In genomic region chr1:177702481-177703146, GRCm38 (mm10) we compare ENCODE assay signal across 8 mouse cellular contexts. TPM values are rescaled to one million over a fixed set of nuclear protein-coding genes. Genes with fewer than 3 reads are reported as not detected.
DNase-seq lines count a peak whose midpoint lies in the region; ATAC-seq and TF ChIP-seq lines count a peak whose summit lies in the region.

No protein-coding gene starts in this region.

- peak overlapping the region; percentile 64 to 67 for H3K4me3 ChIP-seq in heart, embryonic 14.5 days (ENCODE audit: control insufficient read depth in 1 of 2, insufficient read depth in 1 of 2, low read depth in 1 of 2, low read length in 2 of 2)
- peak overlapping the region; percentile 41 to 53 for H3K4me3 ChIP-seq in liver, embryonic 14.5 days (ENCODE audit: insufficient read depth in 1 of 2, low read depth in 2 of 2, low read length in 2 of 2)
- peak overlapping the region; percentile 45 for H3K4me3 ChIP-seq in stomach, embryonic 15.5 days (replicated peaks)

- H3K4me1 ChIP-seq in heart, embryonic 14.5 days (ENCODE audit: control insufficient read depth in 2 of 2, insufficient read depth in 2 of 2, low read length in 2 of 2), result no peaks in the 10 kb centered on the region; a peak in 1 of 4 replicates
- no peaks in the 10 kb centered on the region for H3K4me1 ChIP-seq in liver, embryonic 14.5 days (replicated peaks; ENCODE audit: control insufficient read depth in 2 of 2, insufficient read depth in 2 of 2, low read length in 1 of 2)
- H3K4me1 ChIP-seq in stomach, embryonic 15.5 days, result no peaks in the 10 kb centered on the region

- H3K27ac ChIP-seq in heart, embryonic 14.5 days (replicated peaks in 1 of 2; ENCODE audit: control insufficient read depth in 1 of 2, insufficient read depth in 1 of 2, low read depth in 2 of 2, low read length in 2 of 2), result no peak overlapping the region
- no peak overlapping the region for H3K27ac ChIP-seq in liver, embryonic 14.5 days
- no peak overlapping the region for H3K27ac ChIP-seq in stomach, embryonic 15.5 days

- peak; percentile 72 for DNase-seq in brain, embryonic 18.5 days (ENCODE audit: low read depth, low spot score)
- DNase-seq in fibroblast of lung, adult 2 months (ENCODE audit: low read depth), result peak; percentile 67
- peak; percentile 83 for DNase-seq in kidney, postnatal 10 days
- no peak for DNase-seq in liver, embryonic 14.5 days (ENCODE audit: low read depth in 3 of 3, low spot score in 3 of 3)
- DNase-seq in neural tube, embryonic 10.5 days (ENCODE audit: extremely low spot score, low spot score), result peak; percentile 87

- no peaks in the 10 kb centered on the region for H3K9me3 ChIP-seq in heart, embryonic 14.5 days (ENCODE audit: control insufficient read depth, low read length)
- no peaks in the 10 kb centered on the region for H3K9me3 ChIP-seq in liver, embryonic 14.5 days (ENCODE audit: control insufficient read depth, low read length)
- H3K9me3 ChIP-seq in stomach, embryonic 15.5 days, result no peaks in the 10 kb centered on the region

- under 1% methylated on average over 15 of the region's 15 CpGs for WGBS in heart, embryonic 14.5 days
- WGBS in liver, embryonic 14.5 days (ENCODE audit: insufficient replicate concordance), result 2% methylated on average over 15 of the region's 15 CpGs
- 4% methylated on average over 15 of the region's 15 CpGs for WGBS in stomach, embryonic 15.5 days

- H3K4me2 ChIP-seq in heart, embryonic 14.5 days (ENCODE audit: low read length), result peak overlapping the region; percentile 99
- H3K4me2 ChIP-seq in liver, embryonic 14.5 days (ENCODE audit: low read depth), result peak overlapping the region; percentile 68
- peak overlapping the region; percentile 90 for H3K4me2 ChIP-seq in stomach, embryonic 15.5 days

- peak; percentile 76 for TF ChIP-seq CTCF in liver, embryonic 14.5 days (IDR thresholded peaks at IDR 0.05; ENCODE audit: low read depth)

- peak overlapping the region; percentile 74 for H3K9ac ChIP-seq in heart, embryonic 14.5 days (ENCODE audit: low read length)
- H3K9ac ChIP-seq in liver, embryonic 14.5 days (replicated peaks), result no peak overlapping the region; the same call in 1 of the 2 replicates
- H3K9ac ChIP-seq in stomach, embryonic 15.5 days, result peak overlapping the region; percentile 34

- H3K27me3 ChIP-seq in heart, embryonic 14.5 days (ENCODE audit: control insufficient read depth, insufficient read depth, low read length), result no peaks in the 10 kb centered on the region
- no peaks in the 10 kb centered on the region for H3K27me3 ChIP-seq in liver, embryonic 14.5 days (ENCODE audit: control insufficient read depth, insufficient read depth, low read length)
- H3K27me3 ChIP-seq in stomach, embryonic 15.5 days (replicated peaks), result no peaks in the 10 kb centered on the region

- peak; percentile 78 for ATAC-seq in CD4-positive, CD25-positive, alpha-beta regulatory T cell, adult 4 months
- ATAC-seq in heart, embryonic 14.5 days (ENCODE audit: insufficient number of reproducible peaks, insufficient read depth, low FRiP score, low read depth), result no peak
- ATAC-seq in liver, embryonic 14.5 days (ENCODE audit: insufficient read depth), result peak; percentile 54; the same call in 1 of the 2 replicates
- ATAC-seq in stomach, embryonic 15.5 days (ENCODE audit: insufficient read depth, low FRiP score, low read depth), result peak; percentile 78

- H3K36me3 ChIP-seq in heart, embryonic 14.5 days (ENCODE audit: control insufficient read depth, insufficient read depth, low read length), result no peaks in the 10 kb centered on the region
- H3K36me3 ChIP-seq in liver, embryonic 14.5 days (replicated peaks; ENCODE audit: control insufficient read depth, insufficient read depth, low read depth), result no peaks in the 10 kb centered on the region
- no peaks in the 10 kb centered on the region for H3K36me3 ChIP-seq in stomach, embryonic 15.5 days

- no peak for TF ChIP-seq EP300 in liver, embryonic 14.5 days (IDR thresholded peaks at IDR 0.05; ENCODE audit: low read depth)

RNA-seq across cellular contexts. Expression of gene 1700016C15Rik, which starts 27.0 kb away (rescaled TPM):
- not detected for polyA plus RNA-seq in CD4-positive, CD25-positive, alpha-beta regulatory T cell, adult 4 months (2017; shearing (Covaris generic))
- not detected in 2 replicates for polyA plus RNA-seq in heart, embryonic 14.5 days (2014; fragmentation: Nextera tagmentation; extraction: Ambion mirVana)
- not detected in 2 replicates for polyA plus RNA-seq in liver, embryonic 14.5 days (2012; rRNA removed)
- not detected in 2 replicates for polyA plus RNA-seq in liver, embryonic 14.5 days (2014; fragmentation: Nextera tagmentation; extraction: Ambion mirVana)
- polyA plus RNA-seq in stomach, embryonic 15.5 days (2015; fragmentation: Nextera tagmentation; extraction: Ambion mirVana), result not detected in 2 replicates

Comparison
In these comparisons a context has a peak if more than half of its experiments do, and no peak if none do; other contexts are left out.
1. DNase-seq: peak in brain, embryonic 18.5 days (single experiment), fibroblast of lung, adult 2 months (single experiment), kidney, postnatal 10 days (single experiment) and neural tube, embryonic 10.5 days (single experiment); none in liver, embryonic 14.5 days (0 of 3).
2. Peak in every context shown above with its lines, with median percentiles within 50 percentile points of each other: H3K4me2 ChIP-seq and H3K4me3 ChIP-seq.